Mouse (Mus musculus) embryonic facial prominence, embryonic 10.5 days (tissue): ENCODE data around the gene Cdc123. TPM values are rescaled to one million over a fixed set of nuclear protein-coding genes. Genes with fewer than 3 reads are reported as not detected.

Experiments used
- DNase-seq: peaks from one replicate; pipeline ENCODE4 v3.0.0-alpha.2; 2017; ENCODE audit warnings: low spot score
- H3K27ac ChIP-seq: fragments of 300-500 bp; sonication (generic); replicated peaks from 2 replicates; pipeline ENCODE4 v1.5.1; 2016; ENCODE audit warnings: mild to moderate bottlenecking
- H3K27me3 ChIP-seq: fragments of 300-500 bp; sonication (generic); replicated peaks from 2 replicates; pipeline ENCODE4 v1.6.1; 2016; ENCODE audit warnings: low read depth, mild to moderate bottlenecking; ENCODE audit not compliant: poor library complexity, severe bottlenecking
- H3K36me3 ChIP-seq: fragments of 300-500 bp; sonication (generic); replicated peaks from 2 replicates; pipeline ENCODE4 v1.6.1; 2016; ENCODE audit warnings: mild to moderate bottlenecking, moderate library complexity
- H3K4me1 ChIP-seq: fragments of 300-500 bp; sonication (generic); 2 replicates; pipeline ENCODE4 v1.6.1; 2016
- H3K4me3 ChIP-seq: fragments of 300-500 bp; sonication (generic); 2 replicates; pipeline ENCODE4 v1.5.1; 2016; ENCODE audit warnings: mild to moderate bottlenecking, moderate library complexity
- H3K9me3 ChIP-seq: fragments of 300-500 bp; sonication (generic); 2 replicates; pipeline ENCODE4 v1.6.1; 2016; ENCODE audit warnings: mild to moderate bottlenecking
- WGBS: fragments of 180-500 bp; shearing (Covaris S2); methylation state at CpG from one replicate; pipeline ENCODE4 v1.1.7; 2016; 5-methylcytosine and 5-hydroxymethylcytosine counted together
- polyA plus RNA-seq: library from polyadenylated mRNA; unstranded; fragments of >200 nt; fragmentation: Nextera tagmentation; extraction: Ambion mirVana; gene quantifications from 2 replicates; pipeline ENCODE4 v1.2.1, GENCODE M21; 2016

Gene Cdc123
- polyA plus RNA-seq, 1 experiment from 2014 or later = 430 TPM

GRCm38 (mm10) chr2:5758569-5758968, 86.4 kb downstream of the Cdc123 start:
- WGBS = 92% methylated on average over 2 of the region's 2 CpGs

GRCm38 (mm10) chr2:5750872-5751271, 94.1 kb downstream of the Cdc123 start:
- Histone ChIP-seq H3K36me3 (no peaks in the 10 kb centered on the region), H3K27ac (no peak overlapping the region), H3K27me3 (no peaks in the 10 kb centered on the region), H3K9me3 (no peaks in the 10 kb centered on the region), H3K4me3 (no peak overlapping the region), H3K4me1 (no peaks in the 10 kb centered on the region)
- DNase-seq = no peak
- WGBS = 89% methylated on average over 3 of the region's 3 CpGs

More at GRCm38 (mm10) chr2:5758569-5758968, 86.4 kb downstream of the Cdc123 start:
- H3K36me3 ChIP-seq = no peaks in the 10 kb centered on the region
- H3K4me3 ChIP-seq = no peak overlapping the region
- no peaks in the 10 kb centered on the region for H3K9me3 ChIP-seq
- H3K4me1 ChIP-seq = no peaks in the 10 kb centered on the region
- no peak overlapping the region for H3K27ac ChIP-seq
- DNase-seq = no peak
- no peaks in the 10 kb centered on the region for H3K27me3 ChIP-seq

GRCm38 (mm10) chr2:5749210-5749609, 95.8 kb downstream of the Cdc123 start:
- Histone ChIP-seq H3K27ac (no peak overlapping the region), H3K4me3 (no peak overlapping the region), H3K27me3 (no peaks in the 10 kb centered on the region), H3K9me3 (no peaks in the 10 kb centered on the region), H3K36me3 (no peaks in the 10 kb centered on the region), H3K4me1 (no peaks in the 10 kb centered on the region)
- WGBS = 84% methylated on average over 6 of the region's 6 CpGs
- no peak for DNase-seq

GRCm38 (mm10) chr2:5747545-5748043, 97.4 kb downstream of the Cdc123 start:
- no peak overlapping the region for H3K27ac ChIP-seq
- no peak overlapping the region for H3K4me3 ChIP-seq
- no peaks in the 10 kb centered on the region for H3K27me3 ChIP-seq
- H3K9me3 ChIP-seq = no peaks in the 10 kb centered on the region
- no peaks in the 10 kb centered on the region for H3K36me3 ChIP-seq
- WGBS = 81% methylated on average over 5 of the region's 5 CpGs
- no peaks in the 10 kb centered on the region for H3K4me1 ChIP-seq
- no peak for DNase-seq

GRCm38 (mm10) chr2:5746529-5746928, 98.4 kb downstream of the Cdc123 start:
- DNase-seq = no peak
- no peaks in the 10 kb centered on the region for H3K9me3 ChIP-seq
- WGBS = 87% methylated on average over 12 of the region's 12 CpGs
- no peaks in the 10 kb centered on the region for H3K4me1 ChIP-seq
- H3K27me3 ChIP-seq = no peaks in the 10 kb centered on the region
- no peaks in the 10 kb centered on the region for H3K36me3 ChIP-seq
- no peak overlapping the region for H3K27ac ChIP-seq
- no peak overlapping the region for H3K4me3 ChIP-seq

Other genes with a start within 250 kb of the Cdc123 start
- 0.59 and 0.74 TPM in 2 replicates for gene Camk1d, start 130.6 kb downstream of the Cdc123 start, polyA plus RNA-seq
- gene Nudt5, start 145 bp downstream of the Cdc123 start, polyA plus RNA-seq = 119 and 125 TPM in 2 replicates
- 2.2 and 2.5 TPM in 2 replicates for gene Gm13199, start 17.8 kb upstream of the Cdc123 start, polyA plus RNA-seq
- 86.0 and 88.9 TPM in 2 replicates for gene Sec61a2, start 50.3 kb upstream of the Cdc123 start, polyA plus RNA-seq
- 6.5 and 7.3 TPM in 2 replicates for gene Dhtkd1, start 97.6 kb upstream of the Cdc123 start, polyA plus RNA-seq
- gene Upf2, start 106.3 kb upstream of the Cdc123 start, polyA plus RNA-seq = 10.6 and 11.8 TPM in 2 replicates